Mouse (Mus musculus) frontal cortex, adult 2 months (tissue): ENCODE results near the gene Adamts16. TPM values are rescaled to one million over a fixed set of nuclear protein-coding genes. Genes with fewer than 3 reads are reported as not detected.
"Not testable (repeated sequence)": the region's sequence is repeated elsewhere in the genome, so short reads cannot be mapped to it uniquely, and the experiment has no call there.

ENCODE experiments used
- DNase-seq, 2 experiments: peaks; one replicate each; pipeline ENCODE4 v3.0.0; 2022; ENCODE audit warnings: low spot score in 1 of 2; ENCODE audit errors: extremely low spot score in 1 of 2
- polyA plus RNA-seq: library from polyadenylated mRNA; depleted of rRNA; stranded (reverse); fragments of >200 nt; gene quantifications from 2 replicates; pipeline ENCODE4 v1.2.3, GENCODE M21; 2012; rRNA removed

Adamts16 gene
- polyA plus RNA-seq, result 3.6 and 5.1 TPM in 2 replicates

GRCm38 (mm10) chr13:70841421-70841904 lies at the start of gene Adamts16:
Adamts16 (minus strand) TSS chr13:70841811.
- DNase-seq, result peak in 1 of 2 experiments; percentile 15

GRCm38 (mm10) chr13:70887136-70887535 lies 45.5 kb upstream of the Adamts16 start:
- no peak for DNase-seq

DNA sequence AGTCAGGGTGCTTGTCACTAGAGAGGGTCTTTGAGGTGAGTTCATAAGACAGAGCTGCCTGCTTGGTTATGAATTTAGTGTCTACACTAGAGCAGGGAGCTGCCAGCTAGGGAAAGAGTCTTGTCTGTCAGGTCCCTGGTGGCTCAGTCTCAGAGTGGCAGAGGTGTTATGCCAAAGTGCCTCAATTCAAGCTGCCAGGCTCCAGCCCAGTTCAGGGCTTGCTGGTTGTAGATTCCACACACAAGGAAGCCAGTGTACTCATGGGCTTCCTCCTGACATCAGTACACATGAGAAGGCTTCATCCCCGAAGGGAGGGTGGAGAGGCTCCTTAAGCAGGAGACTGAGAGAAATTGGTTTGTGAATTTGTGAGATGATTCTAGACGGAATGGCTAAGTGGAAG lies 43.4 kb upstream of the Adamts16 start:
- no peak for DNase-seq

DNA sequence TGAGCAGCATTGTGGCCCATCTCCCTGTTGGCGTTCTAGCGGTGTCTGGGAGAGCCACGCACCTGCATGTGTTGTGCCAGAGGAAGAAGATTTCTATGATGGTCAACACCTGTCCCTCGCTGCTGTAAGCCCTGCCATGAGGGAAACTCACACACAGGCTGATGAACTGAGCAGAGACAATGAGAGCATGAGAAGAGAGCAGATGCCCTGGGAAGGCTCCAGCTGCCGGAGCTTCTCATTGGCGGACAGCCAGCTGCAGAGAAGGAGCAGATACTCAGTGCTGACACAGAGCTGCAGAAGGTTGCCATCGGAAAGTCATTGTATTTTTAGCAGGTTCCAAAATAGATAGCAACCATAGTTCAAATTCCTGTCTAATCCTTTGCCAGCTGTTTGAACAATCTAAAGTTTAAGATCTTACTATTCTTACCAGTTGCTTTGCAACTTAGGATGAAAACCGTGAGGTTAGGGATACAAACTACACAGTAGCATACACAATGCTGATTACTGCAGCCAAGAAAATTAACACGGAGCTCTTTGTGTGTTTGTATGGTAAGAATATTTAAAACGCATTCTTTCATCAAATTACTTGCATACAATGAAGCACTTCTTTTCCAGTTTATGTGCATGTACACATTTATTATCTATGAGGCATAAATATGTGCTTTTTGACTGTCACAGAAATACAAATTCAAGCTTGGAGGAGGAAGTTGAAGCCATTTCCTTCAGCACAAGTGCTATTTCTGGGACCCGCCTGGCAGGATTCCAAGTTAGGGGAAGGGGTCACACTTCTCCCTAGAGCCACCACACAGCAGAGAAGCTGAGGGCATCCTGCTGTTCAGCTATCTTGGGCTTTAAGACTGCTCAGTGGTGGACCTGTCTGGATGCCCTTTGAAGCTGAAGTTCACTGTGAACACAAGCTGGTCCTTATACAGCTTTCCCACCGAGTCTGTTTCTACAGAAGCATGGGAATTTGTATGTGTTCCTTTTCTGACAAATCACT lies 42.6 kb upstream of the Adamts16 start:
- peak; percentile 64 to 86 for DNase-seq

DNA sequence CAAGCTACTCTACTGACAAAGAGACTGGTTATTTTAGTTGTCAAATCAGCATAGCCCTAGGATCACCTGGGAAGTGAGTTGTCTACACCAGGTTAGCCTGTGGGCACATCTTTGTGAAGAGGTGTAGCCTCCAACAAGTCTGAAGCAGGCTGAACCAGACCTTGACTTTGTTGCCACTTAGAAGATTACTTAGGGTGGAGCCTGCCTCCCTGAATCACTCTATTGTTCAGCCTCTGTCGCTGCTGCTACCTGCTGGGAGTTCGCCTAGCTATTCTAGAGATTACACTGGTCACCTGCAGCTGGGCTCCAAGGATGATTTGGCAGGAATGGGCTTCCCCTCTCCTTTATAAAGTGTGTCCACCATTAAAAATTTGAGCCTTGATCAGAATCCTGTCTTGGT lies 38.4 kb upstream of the Adamts16 start:
- not testable (repeated sequence) for DNase-seq

GRCm38 (mm10) chr13:70877550-70877913 lies 35.9 kb upstream of the Adamts16 start:
- no peak for DNase-seq

GRCm38 (mm10) chr13:70876648-70877549 lies 35.3 kb upstream of the Adamts16 start:
- peak in 1 of 2 experiments; percentile 30 for DNase-seq

- peak in 1 of 2 experiments; percentile 37 for DNase-seq
Measured at GRCm38 (mm10) chr13:70875411-70875949, 33.9 kb upstream of the Adamts16 start.

GRCm38 (mm10) chr13:70874741-70875140 lies 33.1 kb upstream of the Adamts16 start:
- DNase-seq, result no peak

- DNase-seq, result not testable (repeated sequence)
Measured at GRCm38 (mm10) chr13:70873851-70874250, 32.2 kb upstream of the Adamts16 start.

DNA sequence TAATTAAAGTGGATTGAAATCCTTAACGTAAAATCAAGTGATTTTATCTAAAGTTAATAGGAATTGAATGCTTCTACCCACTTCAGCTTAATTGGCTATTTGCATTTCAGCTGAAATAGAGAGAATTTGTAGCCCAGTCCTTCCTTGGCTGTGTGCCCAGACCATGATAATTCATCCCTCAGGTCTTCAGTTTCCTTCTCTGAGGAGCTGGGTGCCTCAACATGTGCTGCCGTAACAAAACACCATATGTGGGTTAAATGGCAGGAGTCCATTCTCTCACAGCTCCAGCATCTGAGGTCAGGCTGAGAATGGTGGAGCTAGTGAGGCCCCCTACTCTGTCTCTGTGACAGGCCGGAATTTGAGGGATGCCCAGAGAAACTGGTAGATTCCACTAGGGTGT lies 29.4 kb upstream of the Adamts16 start:
- DNase-seq, result no peak

DNA sequence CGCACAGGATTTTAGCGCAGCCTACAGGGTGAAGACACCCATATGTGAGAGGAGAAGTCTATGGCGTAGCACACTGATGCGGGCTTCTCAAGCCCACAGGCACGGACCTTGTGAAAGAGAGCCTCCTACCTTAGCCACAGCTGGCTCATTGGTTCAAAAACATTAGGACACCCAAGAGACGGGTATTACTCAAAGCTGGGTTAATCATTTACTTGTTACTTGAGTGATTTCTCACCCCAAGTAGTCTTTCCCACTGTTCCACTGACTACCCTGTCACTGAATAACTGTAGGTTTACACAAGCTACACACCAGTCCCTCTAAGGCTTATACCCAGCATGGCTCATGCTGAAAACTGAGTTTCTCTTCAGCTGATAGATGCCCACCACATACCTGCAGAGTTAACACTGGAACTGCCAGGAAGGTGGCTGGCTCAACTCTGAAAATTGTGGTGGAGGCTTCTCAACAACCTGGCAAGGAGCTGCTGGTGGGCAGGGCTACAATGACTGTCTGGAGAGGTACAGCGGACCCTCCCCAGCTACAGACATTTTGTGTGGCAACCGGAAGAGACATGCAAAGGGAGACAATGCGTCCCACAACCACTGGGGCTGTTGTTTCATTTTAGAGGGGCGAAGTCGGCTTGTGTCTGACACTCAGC lies 25.5 kb upstream of the Adamts16 start:
- no peak for DNase-seq

GRCm38 (mm10) chr13:70865867-70866266 lies 24.3 kb upstream of the Adamts16 start:
- no peak for DNase-seq

DNA sequence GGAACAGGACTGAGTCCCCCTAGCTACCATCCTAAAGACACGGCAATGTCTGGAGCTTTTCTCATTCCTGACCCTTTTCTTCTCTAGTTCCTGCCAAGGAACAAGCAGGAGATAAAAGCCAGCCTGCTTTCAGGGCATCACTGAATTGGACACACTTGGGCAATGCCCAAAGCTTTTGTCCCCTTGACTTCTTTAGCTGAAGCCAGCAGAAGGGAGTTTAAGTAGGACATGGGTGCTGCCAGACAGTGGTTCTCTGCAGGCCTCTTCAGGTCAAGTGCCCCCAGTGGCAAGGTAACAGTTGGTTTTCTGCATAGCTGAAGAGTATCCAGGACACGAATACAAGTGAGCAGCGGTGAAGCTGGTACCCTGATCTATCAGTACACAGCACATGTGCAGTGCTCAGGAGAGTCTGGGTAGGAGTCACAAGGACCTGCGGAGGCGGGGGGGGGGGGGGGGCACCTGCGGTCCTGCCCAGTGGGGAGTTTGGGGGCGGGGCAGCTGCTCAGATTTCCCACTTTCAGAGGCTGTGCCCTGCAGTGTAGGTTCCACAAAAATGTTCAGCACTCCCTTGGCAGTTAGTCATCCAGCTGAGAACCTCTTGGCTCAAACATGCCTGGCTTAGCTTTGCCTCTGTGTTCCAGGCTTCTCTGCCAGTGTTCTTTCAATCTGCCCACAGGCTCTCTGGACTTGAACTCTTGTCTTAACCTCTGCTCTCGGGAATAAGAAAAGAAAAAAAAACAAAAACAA lies 20.7 kb upstream of the Adamts16 start:
- DNase-seq, result no peak

GRCm38 (mm10) chr13:70853601-70854000 lies 12.0 kb upstream of the Adamts16 start:
- no peak for DNase-seq

DNA sequence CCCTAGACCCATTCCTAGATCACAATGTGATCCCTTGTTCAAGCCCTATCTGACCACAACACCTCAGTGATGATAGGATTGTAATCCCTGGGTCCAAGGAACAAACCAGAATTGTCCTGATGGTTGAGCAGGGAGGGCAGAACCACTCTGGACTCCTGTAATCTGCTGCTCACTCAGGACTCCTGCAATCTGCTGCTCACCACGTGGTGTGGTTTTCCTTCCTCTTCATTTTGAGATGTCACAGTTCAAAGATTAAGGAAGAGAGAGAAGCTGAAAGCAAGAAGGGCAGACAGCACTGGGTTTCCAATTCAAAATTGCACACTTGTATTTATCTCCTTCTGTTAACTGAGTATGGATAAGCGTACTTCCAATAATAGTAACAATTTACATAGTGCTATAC lies 5.3 kb upstream of the Adamts16 start:
- DNase-seq, result no peak

DNA sequence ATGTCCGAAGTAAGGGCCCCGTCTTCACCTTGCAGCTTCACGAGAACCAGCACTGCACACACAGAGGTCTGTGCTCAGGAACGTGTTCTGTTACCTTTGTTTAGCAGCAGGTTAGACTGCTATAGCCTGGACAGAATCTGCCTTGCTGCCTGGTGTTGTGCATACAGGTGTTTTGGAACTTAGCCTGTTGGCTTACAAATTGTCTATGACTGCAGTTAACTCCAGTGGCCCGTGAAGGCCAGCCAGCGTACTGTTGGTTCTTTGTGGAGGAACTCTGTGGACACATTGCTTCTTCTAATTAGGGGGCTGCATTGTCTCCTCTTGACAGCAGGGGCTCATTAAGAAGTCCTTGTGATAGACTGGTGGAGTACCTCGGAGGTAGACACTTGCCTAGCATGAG lies 3.9 kb upstream of the Adamts16 start:
- DNase-seq, result no peak

GRCm38 (mm10) chr13:70842126-70842525 lies 515 bp upstream of the Adamts16 start:
- no peak for DNase-seq

DNA sequence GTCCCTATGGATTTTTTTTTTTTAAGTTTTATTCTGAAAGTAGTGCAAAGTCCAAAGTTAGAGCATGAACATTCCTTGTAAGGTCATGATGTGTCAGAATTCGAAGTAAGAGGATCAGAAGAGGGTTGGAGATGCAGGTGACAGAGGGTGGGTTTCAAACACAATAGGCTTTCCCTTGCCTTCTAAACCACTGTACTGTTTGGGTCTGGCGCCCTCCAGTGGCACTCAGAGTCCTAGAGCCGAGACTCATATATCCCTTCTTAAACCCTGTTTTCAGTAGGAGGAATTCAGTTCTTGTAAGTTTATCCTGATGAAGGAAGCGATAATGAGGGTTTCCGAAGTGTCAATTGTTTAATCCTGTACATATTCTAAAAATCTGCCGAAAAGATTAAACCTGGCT lies 1.4 kb downstream of the Adamts16 start:
- DNase-seq, result peak; percentile 49 to 91
